Mouse (Mus musculus): ENCODE results near the gene Chd3. TPM values are rescaled to one million over a fixed set of nuclear protein-coding genes. Genes with fewer than 3 reads are reported as not detected.
A peak's percentile ranks its signal among the peaks of the same experiment; 100 is the strongest.

The Chd3 gene
- polyA plus RNA-seq, 1 experiment from 2014 or later: 8.7 TPM

GRCm38 (mm10) chr11:69364376-69364775, 4.8 kb downstream of the Chd3 start:
- DNase-seq: no peak
- 54% methylated on average over 8 of the region's 8 CpGs for WGBS (ENCODE audit: insufficient replicate concordance)
- peaks cover 15% of the 10 kb centered on the region; the same call in 1 of the 2 replicates for H3K36me3 ChIP-seq (replicated peaks; ENCODE audit: insufficient read depth, low read length)
- peaks cover 37% of the 10 kb centered on the region for H3K4me1 ChIP-seq (ENCODE audit: insufficient read depth)
- peak overlapping the region; percentile 50 for H3K9ac ChIP-seq (replicated peaks)
- H3K27ac ChIP-seq (ENCODE audit: low read depth): peak overlapping the region; percentile 84
- ATAC-seq: peak; percentile 51
- peak overlapping the region; percentile 62 for H3K4me2 ChIP-seq (ENCODE audit: low read depth, low read length)
- no peak for TF ChIP-seq CTCF (IDR thresholded peaks at IDR 0.05; ENCODE audit: low read depth)
- TF ChIP-seq EP300 (IDR thresholded peaks at IDR 0.05; ENCODE audit: low read depth): no peak
- peaks cover 18% of the 10 kb centered on the region for H3K27me3 ChIP-seq (ENCODE audit: insufficient read depth, low read length)
- no peaks in the 10 kb centered on the region for H3K9me3 ChIP-seq (ENCODE audit: low read length)
- peak overlapping the region; percentile 32 for H3K4me3 ChIP-seq (ENCODE audit: low read depth, low read length)

- peaks cover 19% of the 10 kb centered on the region; the same call in 1 of the 2 replicates for H3K36me3 ChIP-seq (replicated peaks; ENCODE audit: insufficient read depth, low read length)
- H3K9me3 ChIP-seq (ENCODE audit: low read length): no peaks in the 10 kb centered on the region
- 0 out of 2 replicates have a peak overlapping the region, but pooled peaks have one; percentile 6 for H3K4me2 ChIP-seq (ENCODE audit: low read depth, low read length)
- DNase-seq: no peak
- peaks cover 6% of the 10 kb centered on the region; the same call in 1 of the 2 replicates for H3K27me3 ChIP-seq (ENCODE audit: insufficient read depth, low read length)
- no peak overlapping the region for H3K27ac ChIP-seq (ENCODE audit: low read depth)
- H3K9ac ChIP-seq (replicated peaks): no peak overlapping the region
- 96% methylated on average over 2 of the region's 2 CpGs for WGBS (ENCODE audit: insufficient replicate concordance)
- H3K4me1 ChIP-seq (ENCODE audit: insufficient read depth): peaks cover 31% of the 10 kb centered on the region
- no peak overlapping the region for H3K4me3 ChIP-seq (ENCODE audit: low read depth, low read length)
- ATAC-seq: no peak
- peak; percentile 26; the same call in 1 of the 2 replicates for TF ChIP-seq CTCF (IDR thresholded peaks at IDR 0.05; ENCODE audit: low read depth)
- TF ChIP-seq EP300 (IDR thresholded peaks at IDR 0.05; ENCODE audit: low read depth): no peak
Measured at GRCm38 (mm10) chr11:69362479-69362878, 6.7 kb downstream of the Chd3 start.

- WGBS (ENCODE audit: insufficient replicate concordance): 75% methylated on average over 7 of the region's 7 CpGs
- Histone ChIP-seq H3K27me3 (ENCODE audit: insufficient read depth, low read length) (peaks cover 1% of the 10 kb centered on the region; the same call in 1 of the 2 replicates), H3K4me2 (ENCODE audit: low read depth, low read length) (no peak overlapping the region), H3K9me3 (ENCODE audit: low read length) (no peaks in the 10 kb centered on the region), H3K9ac (replicated peaks) (no peak overlapping the region), H3K4me1 (ENCODE audit: insufficient read depth) (peaks cover 27% of the 10 kb centered on the region), H3K36me3 (replicated peaks; ENCODE audit: insufficient read depth, low read length) (peaks cover 24% of the 10 kb centered on the region; the same call in 1 of the 2 replicates), H3K27ac (ENCODE audit: low read depth) (no peak overlapping the region), H3K4me3 (ENCODE audit: low read depth, low read length) (no peak overlapping the region)
- DNase-seq: no peak
- TF ChIP-seq EP300 (IDR thresholded peaks at IDR 0.05; ENCODE audit: low read depth) (no peak), CTCF (IDR thresholded peaks at IDR 0.05; ENCODE audit: low read depth) (no peak)
- ATAC-seq: no peak
Measured at GRCm38 (mm10) chr11:69362021-69362420, 7.2 kb downstream of the Chd3 start.

- DNase-seq (no peak), ATAC-seq (no peak)
- Histone ChIP-seq H3K9ac (replicated peaks) (no peak overlapping the region), H3K4me2 (ENCODE audit: low read depth, low read length) (no peak overlapping the region), H3K9me3 (ENCODE audit: low read length) (no peaks in the 10 kb centered on the region), H3K36me3 (replicated peaks; ENCODE audit: insufficient read depth, low read length) (peaks cover 48% of the 10 kb centered on the region), H3K27me3 (ENCODE audit: insufficient read depth, low read length) (no peaks in the 10 kb centered on the region), H3K27ac (ENCODE audit: low read depth) (no peak overlapping the region), H3K4me1 (ENCODE audit: insufficient read depth) (0 out of 2 replicates have a peak, but pooled peaks cover under 1% of the 10 kb centered on the region), H3K4me3 (ENCODE audit: low read depth, low read length) (no peak overlapping the region)
- TF ChIP-seq EP300 (IDR thresholded peaks at IDR 0.05; ENCODE audit: low read depth): no peak
- TF ChIP-seq CTCF (IDR thresholded peaks at IDR 0.05; ENCODE audit: low read depth): no peak
- WGBS (ENCODE audit: insufficient replicate concordance): 83% methylated on average over 12 of the region's 12 CpGs
Measured at GRCm38 (mm10) chr11:69357690-69358089, 11.5 kb downstream of the Chd3 start.

- Histone ChIP-seq H3K27ac (ENCODE audit: low read depth) (no peak overlapping the region), H3K9ac (replicated peaks) (no peak overlapping the region), H3K9me3 (ENCODE audit: low read length) (no peaks in the 10 kb centered on the region), H3K27me3 (ENCODE audit: insufficient read depth, low read length) (no peaks in the 10 kb centered on the region), H3K4me1 (ENCODE audit: insufficient read depth) (no peaks in the 10 kb centered on the region), H3K4me3 (ENCODE audit: low read depth, low read length) (no peak overlapping the region), H3K4me2 (ENCODE audit: low read depth, low read length) (no peak overlapping the region), H3K36me3 (replicated peaks; ENCODE audit: insufficient read depth, low read length) (peaks cover 49% of the 10 kb centered on the region)
- TF ChIP-seq CTCF (IDR thresholded peaks at IDR 0.05; ENCODE audit: low read depth) (no peak), EP300 (IDR thresholded peaks at IDR 0.05; ENCODE audit: low read depth) (no peak)
- no peak for ATAC-seq
- no peak for DNase-seq
- 88% methylated on average over 5 of the region's 5 CpGs for WGBS (ENCODE audit: insufficient replicate concordance)
Measured at GRCm38 (mm10) chr11:69356544-69356943, 12.7 kb downstream of the Chd3 start.

GRCm38 (mm10) chr11:69346441-69346840, 22.8 kb downstream of the Chd3 start:
- no peak for DNase-seq

More at GRCm38 (mm10) chr11:69346441-69346840, 22.8 kb downstream of the Chd3 start:
- peaks cover 36% of the 10 kb centered on the region for H3K36me3 ChIP-seq (replicated peaks; ENCODE audit: insufficient read depth, low read length)
- no peak for ATAC-seq
- H3K4me2 ChIP-seq (ENCODE audit: low read depth, low read length): no peak overlapping the region
- H3K9me3 ChIP-seq (ENCODE audit: low read length): no peaks in the 10 kb centered on the region
- no peak for TF ChIP-seq CTCF (IDR thresholded peaks at IDR 0.05; ENCODE audit: low read depth)
- TF ChIP-seq EP300 (IDR thresholded peaks at IDR 0.05; ENCODE audit: low read depth): no peak
- no peak overlapping the region for H3K27ac ChIP-seq (ENCODE audit: low read depth)
- no peaks in the 10 kb centered on the region for H3K4me1 ChIP-seq (ENCODE audit: insufficient read depth)
- H3K9ac ChIP-seq (replicated peaks): no peak overlapping the region
- no peaks in the 10 kb centered on the region for H3K27me3 ChIP-seq (ENCODE audit: insufficient read depth, low read length)
- 90% methylated on average over 26 of the region's 26 CpGs for WGBS (ENCODE audit: insufficient replicate concordance)
- H3K4me3 ChIP-seq (ENCODE audit: low read depth, low read length): no peak overlapping the region
